Mouse (Mus musculus) liver, adult 2 months (tissue): ENCODE data around the gene Gm11172.

ENCODE experiments used
- CTCF ChIP-seq: fragments of 200-500 bp; IDR thresholded peaks from 2 replicates; pipeline ENCODE4 v1.5.1; 2011; ENCODE audit warnings: low read depth, low read length, control low read depth
- POLR2A ChIP-seq: fragments of 200-500 bp; IDR thresholded peaks from 2 replicates; pipeline ENCODE4 v1.6.1; 2011; ENCODE audit warnings: low read length, control low read depth; ENCODE audit not compliant: insufficient read depth; ENCODE audit errors: extremely low read depth

DNA sequence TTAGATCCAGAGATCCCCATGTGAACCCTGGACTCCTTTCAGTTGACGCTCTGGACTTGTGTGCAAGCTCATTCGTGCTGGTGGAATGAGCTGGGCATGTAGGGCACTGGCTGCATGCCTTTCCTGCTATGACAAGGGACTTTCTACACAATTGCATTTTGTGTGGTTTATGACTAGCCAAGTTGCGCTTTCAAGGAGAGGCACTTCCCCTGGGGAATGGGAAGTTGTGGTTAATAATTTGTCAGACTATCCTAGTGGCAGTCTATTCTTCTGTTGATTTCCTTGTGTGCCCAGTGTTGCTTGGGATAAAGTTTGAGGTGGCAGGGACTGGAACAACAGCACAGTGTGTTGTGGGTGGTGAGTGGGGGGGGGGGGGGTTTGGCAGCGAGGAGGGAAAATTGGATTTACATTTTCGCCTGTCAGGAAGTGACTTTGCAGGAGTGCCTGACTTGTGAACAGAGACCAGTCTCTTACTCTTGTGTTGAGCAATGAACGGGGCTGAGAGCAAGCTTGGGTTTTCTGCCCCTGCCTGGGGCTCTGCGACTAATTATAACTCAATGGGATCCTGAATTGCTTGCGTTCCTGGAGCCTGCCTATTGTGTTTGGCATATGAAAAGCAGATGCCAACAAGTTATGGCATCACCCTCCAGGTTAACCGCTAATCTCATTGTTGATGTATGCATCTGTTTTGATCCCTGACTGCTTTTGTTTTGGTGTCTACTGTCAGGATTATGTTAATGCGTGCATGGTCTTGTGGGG, 26.0 kb downstream of the Gm11172 start:
- TF ChIP-seq POLR2A (no peak), CTCF (no peak)
